Mouse (Mus musculus): ENCODE measurements around the gene Naa50. TPM values are rescaled to one million over a fixed set of nuclear protein-coding genes. Genes with fewer than 3 reads are reported as not detected.
A peak's percentile ranks its signal among the peaks of the same experiment; 100 is the strongest.

The Naa50 gene
- polyA plus RNA-seq (2015; fragmentation: Nextera tagmentation; extraction: Ambion mirVana) = 62.4 and 64.9 TPM in 2 replicates

GRCm38 (mm10) chr16:44139536-44140185 is at the start of gene Naa50, which contains the start of gene Atp6v1a:
Gene Naa50 (plus strand): TSS chr16:44139830.
Gene Atp6v1a (minus strand): TSS chr16:44139705.
- no peaks in the 10 kb centered on the region for H3K27me3 ChIP-seq
- peaks cover 34% of the 10 kb centered on the region for H3K4me1 ChIP-seq (replicated peaks)
- peak within 1 kb of the TSS; percentile 100 for H3K4me3 ChIP-seq
- under 1% methylated on average over 68 of the region's 71 CpGs for WGBS
- no peaks in the 10 kb centered on the region for H3K9me3 ChIP-seq
- H3K9ac ChIP-seq = peak within 1 kb of the TSS; percentile 92
- peak within 1 kb of the TSS; percentile 78 for H3K4me2 ChIP-seq
- no peaks in the 10 kb centered on the region for H3K36me3 ChIP-seq
- peak; percentile 90 for ATAC-seq (ENCODE audit: low FRiP score, low read depth)
- H3K27ac ChIP-seq (replicated peaks) = peak within 1 kb of the TSS; percentile 99

DNA sequence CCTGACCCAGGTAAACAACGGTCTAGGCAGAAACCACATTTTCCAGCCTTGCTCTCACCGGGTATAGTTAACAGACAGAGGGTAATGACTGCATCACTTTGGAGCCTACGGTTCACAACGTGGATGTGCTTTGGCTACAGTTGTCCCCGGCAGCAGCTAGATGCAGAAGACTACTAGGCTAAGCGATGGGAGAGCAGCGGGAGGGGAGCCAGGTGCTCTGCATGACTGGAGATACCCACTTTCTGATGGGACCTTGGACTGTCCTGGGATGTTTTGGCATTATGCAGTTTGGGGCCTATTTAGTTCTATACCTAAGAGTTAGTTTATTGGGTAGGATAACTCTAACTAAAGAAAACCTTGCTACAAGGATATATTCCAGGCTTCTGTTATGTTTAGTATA is 40.3 kb upstream of the Naa50 start:
- H3K9me3 ChIP-seq = no peaks in the 10 kb centered on the region
- WGBS = 93% methylated on average over 7 of the region's 7 CpGs
- H3K4me1 ChIP-seq (replicated peaks) = no peaks in the 10 kb centered on the region
- no peak overlapping the region for H3K4me2 ChIP-seq
- no peak for ATAC-seq (ENCODE audit: low FRiP score, low read depth)
- no peak overlapping the region for H3K4me3 ChIP-seq
- H3K27me3 ChIP-seq = no peaks in the 10 kb centered on the region
- H3K9ac ChIP-seq = no peak overlapping the region
- no peak overlapping the region for H3K27ac ChIP-seq (replicated peaks)
- H3K36me3 ChIP-seq = peaks cover 82% of the 10 kb centered on the region

DNA sequence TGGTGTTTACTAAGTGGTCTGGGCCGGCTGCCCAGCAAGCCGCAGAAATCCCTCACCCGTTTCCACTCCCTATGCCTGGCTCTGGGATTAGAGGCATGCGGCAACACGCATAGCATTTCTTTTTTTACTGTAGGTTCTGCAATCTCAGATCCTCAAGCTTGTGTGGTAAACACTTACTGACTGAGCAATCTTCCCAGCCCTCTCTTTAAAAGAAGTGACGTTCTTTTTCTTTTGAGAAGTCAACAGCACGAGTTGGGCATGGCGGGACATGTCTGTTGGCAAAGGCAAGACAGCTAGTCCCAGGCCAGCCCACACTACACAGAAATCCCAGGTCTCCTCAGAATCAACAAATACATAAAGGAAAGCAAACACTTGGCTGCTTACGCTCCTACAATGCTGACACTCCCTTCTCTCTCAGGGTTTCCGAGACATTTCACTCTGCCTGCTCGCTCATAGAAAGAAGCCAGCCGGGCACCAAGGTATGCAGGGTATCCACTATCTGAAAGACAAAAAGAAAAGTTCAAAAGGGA is 38.4 kb upstream of the Naa50 start:
- Histone ChIP-seq H3K36me3 (peaks cover 75% of the 10 kb centered on the region), H3K9me3 (no peaks in the 10 kb centered on the region), H3K27me3 (no peaks in the 10 kb centered on the region), H3K4me1 (replicated peaks) (no peaks in the 10 kb centered on the region), H3K9ac (no peak overlapping the region), H3K4me2 (no peak overlapping the region), H3K4me3 (no peak overlapping the region), H3K27ac (replicated peaks) (no peak overlapping the region)
- no peak for ATAC-seq (ENCODE audit: low FRiP score, low read depth)
- WGBS = 93% methylated on average over 12 of the region's 12 CpGs

- no peaks in the 10 kb centered on the region for H3K4me1 ChIP-seq (replicated peaks)
- H3K36me3 ChIP-seq = peaks cover 76% of the 10 kb centered on the region
- no peaks in the 10 kb centered on the region for H3K9me3 ChIP-seq
- H3K4me2 ChIP-seq = no peak overlapping the region
- no peak overlapping the region for H3K9ac ChIP-seq
- no peaks in the 10 kb centered on the region for H3K27me3 ChIP-seq
- no peak overlapping the region for H3K4me3 ChIP-seq
- ATAC-seq (ENCODE audit: low FRiP score, low read depth) = no peak
- WGBS = 92% methylated on average over 2 of the region's 2 CpGs
- no peak overlapping the region for H3K27ac ChIP-seq (replicated peaks)
Observed at GRCm38 (mm10) chr16:44102925-44103324, 36.7 kb upstream of the Naa50 start.

DNA sequence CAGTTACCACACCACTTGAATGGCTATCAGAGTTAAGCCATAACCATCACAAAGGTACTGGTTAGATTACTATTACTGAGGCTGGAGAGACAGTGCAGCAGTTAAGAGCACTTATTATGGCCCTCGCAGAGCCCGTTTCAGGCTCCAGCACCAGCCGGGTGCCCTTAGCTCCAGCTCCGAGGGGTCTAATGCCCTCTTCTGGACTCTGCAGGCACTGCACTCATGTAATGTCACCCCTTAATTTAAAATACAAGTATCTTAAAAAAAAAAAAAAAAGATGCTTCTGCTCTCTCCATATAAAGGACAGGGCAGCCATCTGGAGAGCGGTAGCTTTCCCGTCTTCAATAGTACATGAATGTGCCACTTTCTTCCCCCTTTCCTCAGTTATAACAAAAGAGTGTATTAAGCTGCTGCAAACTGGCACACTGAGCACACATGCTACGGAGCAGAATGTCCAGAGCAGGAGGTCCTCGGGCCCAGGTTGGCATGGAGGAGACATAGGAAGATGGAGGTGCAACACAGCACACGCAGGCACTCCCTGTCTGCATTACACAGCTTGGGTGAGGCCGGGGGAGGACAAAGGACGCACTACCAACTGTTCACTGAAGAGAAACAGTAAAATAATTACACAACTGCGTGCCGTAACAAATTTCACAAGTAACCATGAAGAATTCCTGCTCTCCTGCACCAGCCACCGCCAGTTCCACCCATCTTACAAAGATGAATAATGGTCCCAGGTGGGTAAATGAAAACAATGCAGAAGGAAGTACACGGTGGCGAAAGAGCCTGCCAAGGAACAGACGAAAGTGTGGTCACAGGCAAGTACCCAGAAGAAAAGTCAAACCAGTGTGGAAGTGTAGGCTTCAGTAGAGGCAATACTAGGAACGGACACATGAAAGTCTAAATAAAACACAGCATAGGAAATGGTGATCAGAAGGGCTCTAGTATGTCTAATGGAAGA is 35.5 kb upstream of the Naa50 start:
- no peak for ATAC-seq (ENCODE audit: low FRiP score, low read depth)
- Histone ChIP-seq H3K27me3 (no peaks in the 10 kb centered on the region), H3K36me3 (peaks cover 76% of the 10 kb centered on the region), H3K4me3 (no peak overlapping the region), H3K9ac (no peak overlapping the region), H3K4me2 (no peak overlapping the region), H3K9me3 (no peaks in the 10 kb centered on the region), H3K4me1 (replicated peaks) (no peaks in the 10 kb centered on the region), H3K27ac (replicated peaks) (no peak overlapping the region)
- 91% methylated on average over 18 of the region's 18 CpGs for WGBS

GRCm38 (mm10) chr16:44105211-44105610 is 34.4 kb upstream of the Naa50 start:
- ATAC-seq (ENCODE audit: low FRiP score, low read depth) = no peak
- Histone ChIP-seq H3K27me3 (no peaks in the 10 kb centered on the region), H3K9ac (no peak overlapping the region), H3K27ac (replicated peaks) (no peak overlapping the region), H3K4me3 (no peak overlapping the region), H3K36me3 (peaks cover 77% of the 10 kb centered on the region), H3K4me2 (no peak overlapping the region), H3K9me3 (no peaks in the 10 kb centered on the region), H3K4me1 (replicated peaks) (no peaks in the 10 kb centered on the region)
- 92% methylated on average over 2 of the region's 2 CpGs for WGBS

DNA sequence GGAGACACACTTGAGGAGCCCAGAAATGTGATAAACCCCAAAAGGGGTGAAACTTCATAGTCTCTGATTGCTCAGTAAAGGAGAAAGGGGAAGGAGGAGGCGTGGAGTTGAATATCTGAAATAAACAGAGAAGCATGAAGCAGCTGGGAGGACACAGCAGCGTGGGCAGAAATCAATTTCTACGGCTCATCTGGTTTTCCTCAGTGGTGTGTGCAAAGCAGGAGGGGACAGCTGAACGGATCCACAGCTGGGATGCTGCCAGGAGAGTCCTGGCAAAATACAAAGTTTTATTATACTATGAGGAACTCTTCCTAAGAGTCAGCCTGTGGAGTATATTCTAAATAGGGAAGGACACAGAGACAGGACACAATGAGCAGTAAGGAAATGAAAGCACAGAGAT is 30.6 kb upstream of the Naa50 start:
- H3K9ac ChIP-seq = no peak overlapping the region
- H3K27ac ChIP-seq (replicated peaks) = no peak overlapping the region
- WGBS = 66% methylated on average over 4 of the region's 4 CpGs
- H3K9me3 ChIP-seq = no peaks in the 10 kb centered on the region
- peaks cover 65% of the 10 kb centered on the region for H3K36me3 ChIP-seq
- no peak overlapping the region for H3K4me3 ChIP-seq
- no peak for ATAC-seq (ENCODE audit: low FRiP score, low read depth)
- no peaks in the 10 kb centered on the region for H3K27me3 ChIP-seq
- H3K4me1 ChIP-seq (replicated peaks) = no peaks in the 10 kb centered on the region
- no peak overlapping the region for H3K4me2 ChIP-seq

- H3K27ac ChIP-seq (replicated peaks) = no peak overlapping the region
- no peak overlapping the region for H3K4me2 ChIP-seq
- no peaks in the 10 kb centered on the region for H3K27me3 ChIP-seq
- peaks cover 6% of the 10 kb centered on the region for H3K36me3 ChIP-seq
- no peak overlapping the region for H3K9ac ChIP-seq
- no peak for ATAC-seq (ENCODE audit: low FRiP score, low read depth)
- H3K4me3 ChIP-seq = no peak overlapping the region
- no peaks in the 10 kb centered on the region for H3K9me3 ChIP-seq
- no peaks in the 10 kb centered on the region for H3K4me1 ChIP-seq (replicated peaks)
- WGBS = 86% methylated on average over 7 of the region's 7 CpGs
Observed at GRCm38 (mm10) chr16:44119753-44120501, 19.7 kb upstream of the Naa50 start.

- Histone ChIP-seq H3K9ac (no peak overlapping the region), H3K4me3 (no peak overlapping the region), H3K4me2 (no peak overlapping the region), H3K27me3 (no peaks in the 10 kb centered on the region), H3K27ac (replicated peaks) (no peak overlapping the region), H3K9me3 (no peaks in the 10 kb centered on the region), H3K4me1 (replicated peaks) (no peaks in the 10 kb centered on the region), H3K36me3 (no peaks in the 10 kb centered on the region)
- WGBS = 89% methylated on average over 6 of the region's 6 CpGs
- ATAC-seq (ENCODE audit: low FRiP score, low read depth) = no peak
Observed at GRCm38 (mm10) chr16:44122122-44122521, 17.5 kb upstream of the Naa50 start.

DNA sequence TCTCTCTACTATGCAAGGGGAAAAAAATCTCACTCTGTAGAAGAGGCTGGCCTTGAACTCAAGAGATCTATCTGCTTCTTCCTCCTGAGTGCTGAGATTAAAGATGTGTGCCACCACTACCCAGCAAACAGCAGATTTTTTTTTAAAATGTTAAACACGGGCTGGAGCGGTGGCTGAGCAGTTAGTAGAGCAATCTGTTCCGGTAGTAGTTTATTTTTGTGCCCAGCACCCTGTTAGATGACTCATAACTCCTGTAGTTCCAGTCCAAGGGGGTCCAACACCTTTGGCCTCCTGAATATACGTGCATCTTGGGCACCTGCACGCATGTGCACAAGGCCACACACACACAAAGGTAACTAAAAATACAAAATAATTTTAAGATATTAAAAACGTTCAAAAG is 17.1 kb upstream of the Naa50 start:
- no peak overlapping the region for H3K4me2 ChIP-seq
- H3K4me1 ChIP-seq (replicated peaks) = no peaks in the 10 kb centered on the region
- no peaks in the 10 kb centered on the region for H3K9me3 ChIP-seq
- WGBS = 82% methylated on average over 6 of the region's 6 CpGs
- H3K36me3 ChIP-seq = no peaks in the 10 kb centered on the region
- no peak overlapping the region for H3K4me3 ChIP-seq
- H3K27ac ChIP-seq (replicated peaks) = no peak overlapping the region
- no peaks in the 10 kb centered on the region for H3K27me3 ChIP-seq
- ATAC-seq (ENCODE audit: low FRiP score, low read depth) = no peak
- no peak overlapping the region for H3K9ac ChIP-seq

- ATAC-seq (ENCODE audit: low FRiP score, low read depth) = no peak
- Histone ChIP-seq H3K27me3 (no peaks in the 10 kb centered on the region), H3K4me3 (no peak overlapping the region), H3K9me3 (no peaks in the 10 kb centered on the region), H3K4me1 (replicated peaks) (no peaks in the 10 kb centered on the region), H3K4me2 (no peak overlapping the region), H3K36me3 (no peaks in the 10 kb centered on the region), H3K27ac (replicated peaks) (no peak overlapping the region), H3K9ac (no peak overlapping the region)
- WGBS = 73% methylated on average over 7 of the region's 7 CpGs
Observed at GRCm38 (mm10) chr16:44122982-44123725, 16.5 kb upstream of the Naa50 start.

Data from hindbrain, embryonic 15.5 days (tissue).